Mouse (Mus musculus) small intestine, adult 2 months (tissue): ENCODE measurements at regions not wholly inside any gene's neighbourhood (a gene's known extent, or its start where the extent isn't known, plus 50 kb on each side); places are given as distances from the start of the nearest gene placed in this dataset.

Experiments used
- H3K27ac ChIP-seq: fragments of 200-500 bp; 2 replicates; pipeline ENCODE4 v1.5.1; 2012; ENCODE audit warnings: low read depth, low read length, control low read depth, inconsistent platforms; ENCODE audit not compliant: insufficient read depth
- H3K27me3 ChIP-seq: fragments of 200-500 bp; 2 replicates; pipeline ENCODE4 v1.6.1; 2012; ENCODE audit warnings: mild to moderate bottlenecking, moderate library complexity, low read length, inconsistent platforms; ENCODE audit not compliant: control insufficient read depth, insufficient read depth
- H3K36me3 ChIP-seq: fragments of 200-500 bp; 2 replicates; pipeline ENCODE4 v1.6.1; 2012; ENCODE audit warnings: mild to moderate bottlenecking, low read length, control low read depth, inconsistent platforms; ENCODE audit not compliant: control insufficient read depth, insufficient read depth
- H3K4me1 ChIP-seq: fragments of 200-500 bp; 2 replicates; pipeline ENCODE4 v1.6.1; 2012; ENCODE audit warnings: low read length, inconsistent platforms, mixed read lengths; ENCODE audit not compliant: control insufficient read depth, insufficient read depth, insufficient read length
- H3K4me3 ChIP-seq: fragments of 200-500 bp; 2 replicates; pipeline ENCODE4 v1.5.1; 2012; ENCODE audit warnings: low read depth, mild to moderate bottlenecking, control low read depth, inconsistent platforms, low read length, moderate library complexity
- CTCF ChIP-seq: fragments of 200-500 bp; IDR thresholded peaks from 2 replicates; pipeline ENCODE4 v1.5.1; 2012; ENCODE audit warnings: low read depth, mild to moderate bottlenecking, control low read depth, inconsistent platforms, low read length, moderate library complexity, mixed read lengths; ENCODE audit not compliant: insufficient replicate concordance, insufficient read length; ENCODE audit errors: extremely low read depth
- POLR2A ChIP-seq: fragments of 200-500 bp; IDR thresholded peaks from 2 replicates; pipeline ENCODE4 v1.6.1; 2012; ENCODE audit warnings: low read depth, mild to moderate bottlenecking, control low read depth, inconsistent platforms, low read length, moderate library complexity
- WGBS: fragments of 180-500 bp; shearing (Covaris S2); methylation state at CpG from one replicate; pipeline ENCODE4 v1.1.7; 2018; 5-methylcytosine and 5-hydroxymethylcytosine counted together

DNA sequence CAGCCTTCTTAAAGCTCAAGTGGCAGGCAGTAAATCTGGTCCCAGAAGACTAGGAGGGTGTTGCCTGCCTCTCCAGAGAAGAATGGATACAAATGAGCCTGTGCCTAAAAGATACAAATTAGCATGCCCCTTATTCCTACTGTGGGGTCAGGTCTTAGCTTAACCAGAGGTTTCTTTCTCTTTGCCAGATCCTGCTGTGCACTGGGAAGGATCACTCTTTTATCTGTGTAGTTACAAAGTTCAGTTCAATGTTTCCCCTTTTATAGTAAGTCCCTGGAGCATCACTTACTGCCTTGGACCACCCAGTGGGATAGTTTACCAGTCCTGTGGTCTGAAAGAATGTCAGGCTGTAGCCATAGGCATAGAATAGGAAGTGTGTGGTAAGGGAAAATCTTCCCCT lies 181.1 kb downstream of the Tmem132e start:
- Histone ChIP-seq H3K4me3 (no peak overlapping the region), H3K4me1 (no peaks in the 10 kb centered on the region), H3K36me3 (no peaks in the 10 kb centered on the region), H3K27ac (no peak overlapping the region), H3K27me3 (no peaks in the 10 kb centered on the region)
- TF ChIP-seq POLR2A (no peak), CTCF (no peak)

DNA sequence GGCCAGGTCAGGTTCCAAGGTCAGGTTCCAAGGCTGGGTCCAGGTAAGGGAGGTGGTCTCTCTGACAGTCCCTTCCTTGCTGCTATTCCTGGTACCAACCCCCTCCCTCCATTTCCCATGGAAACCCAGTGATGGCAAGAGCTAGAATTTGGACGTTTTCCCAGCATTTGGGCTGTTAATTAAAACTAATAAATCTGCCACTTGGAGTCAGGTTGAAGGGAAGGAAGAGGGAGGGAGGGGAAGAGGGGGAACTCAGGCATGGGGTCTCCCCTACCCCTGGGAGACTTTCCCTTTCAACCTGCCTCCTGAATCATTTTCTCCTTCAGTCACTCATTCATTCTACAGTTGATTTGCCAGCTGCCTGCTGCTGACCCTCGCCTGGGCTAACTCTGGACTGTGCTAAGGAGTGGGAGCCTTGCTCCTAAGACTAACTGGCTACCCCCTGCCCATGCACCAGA lies 179.5 kb downstream of the Tmem132e start:
- Histone ChIP-seq H3K4me1 (no peaks in the 10 kb centered on the region), H3K27ac (no peak overlapping the region), H3K4me3 (no peak overlapping the region), H3K36me3 (no peaks in the 10 kb centered on the region), H3K27me3 (no peaks in the 10 kb centered on the region)
- TF ChIP-seq POLR2A (no peak), CTCF (no peak)
- 39% methylated on average over 2 of the region's 2 CpGs for WGBS

DNA sequence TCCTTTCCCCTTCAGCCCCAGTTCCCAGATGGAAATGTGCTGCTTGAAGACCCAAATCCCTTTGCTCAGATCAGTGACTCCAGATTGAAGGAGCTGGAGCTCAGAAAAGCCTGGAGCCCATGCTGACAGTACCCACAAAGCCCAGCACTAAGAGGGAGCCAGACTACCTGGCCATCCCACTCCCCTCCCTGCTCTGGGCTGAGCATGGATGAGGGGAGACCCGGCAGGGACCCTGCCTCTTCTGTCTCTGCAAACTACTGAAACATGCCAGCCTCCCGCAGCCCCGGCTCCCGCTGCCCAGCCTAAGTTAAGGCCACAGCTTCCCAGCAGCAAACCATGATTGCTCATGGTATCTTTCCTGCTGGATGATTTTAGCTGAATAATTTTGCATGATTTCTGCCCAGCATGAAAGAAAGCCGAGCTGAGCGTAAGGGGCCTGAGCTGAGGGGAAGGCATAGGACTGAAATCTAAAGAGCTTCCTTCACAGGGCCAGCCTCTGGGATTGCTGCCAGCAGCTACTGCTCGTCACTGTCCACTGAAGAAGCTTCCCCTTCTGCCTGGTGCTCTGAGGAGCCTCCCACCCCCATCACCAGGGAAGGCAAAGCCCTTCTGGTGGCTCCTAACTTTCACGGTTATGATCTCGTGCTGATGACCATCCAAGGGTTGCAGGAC lies 178.4 kb downstream of the Tmem132e start:
- WGBS, result 61% methylated on average over 9 of the region's 9 CpGs
- no peaks in the 10 kb centered on the region for H3K36me3 ChIP-seq
- no peaks in the 10 kb centered on the region for H3K27me3 ChIP-seq
- no peak overlapping the region for H3K27ac ChIP-seq
- H3K4me3 ChIP-seq, result no peak overlapping the region
- TF ChIP-seq CTCF (no peak), POLR2A (no peak)
- no peaks in the 10 kb centered on the region for H3K4me1 ChIP-seq

DNA sequence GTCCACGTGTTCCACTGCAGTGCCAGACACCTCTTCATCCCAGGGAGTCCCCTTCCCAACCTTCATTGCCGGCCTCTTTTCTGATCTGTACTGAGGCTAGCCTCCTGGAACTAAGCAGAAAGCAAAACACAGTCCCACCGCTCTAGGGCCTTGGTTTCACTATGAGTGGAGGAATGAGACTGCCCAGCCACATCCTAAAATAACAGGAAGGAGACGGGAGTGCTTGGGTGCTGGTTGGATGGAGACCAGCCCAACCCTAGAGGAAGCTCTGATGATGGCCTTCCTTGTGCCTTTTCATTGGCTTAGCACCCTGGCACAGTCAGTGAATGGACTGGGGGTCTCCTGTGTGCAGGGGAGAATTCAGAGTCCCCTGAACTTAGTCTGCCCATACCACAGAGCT lies 177.4 kb downstream of the Tmem132e start:
- 62% methylated on average over 4 of the region's 4 CpGs for WGBS
- Histone ChIP-seq H3K27ac (no peak overlapping the region), H3K4me1 (no peaks in the 10 kb centered on the region), H3K4me3 (no peak overlapping the region), H3K27me3 (no peaks in the 10 kb centered on the region), H3K36me3 (no peaks in the 10 kb centered on the region)
- TF ChIP-seq CTCF (no peak), POLR2A (no peak)

DNA sequence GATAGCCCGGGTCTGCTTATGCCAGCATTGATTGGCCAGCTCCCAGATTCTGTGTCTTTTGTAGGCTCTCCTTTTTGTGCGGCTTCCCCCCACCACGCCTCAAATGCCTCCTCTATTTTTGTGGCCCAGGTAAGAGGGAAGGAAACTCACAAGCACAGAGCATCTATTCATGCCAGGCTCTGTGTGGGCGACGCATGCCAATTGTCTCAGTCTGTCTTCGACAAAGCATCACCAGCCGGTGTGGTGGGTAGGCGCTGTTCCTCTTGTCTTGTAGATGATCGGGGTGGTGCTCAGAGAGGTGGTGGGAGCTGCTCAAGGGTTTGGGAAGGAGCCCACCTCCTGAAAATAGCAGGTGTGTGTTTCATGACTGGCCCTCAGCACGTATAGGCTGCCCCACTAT lies 175.5 kb downstream of the Tmem132e start:
- TF ChIP-seq CTCF (no peak), POLR2A (no peak)
- Histone ChIP-seq H3K4me3 (no peak overlapping the region), H3K27ac (no peak overlapping the region), H3K4me1 (no peaks in the 10 kb centered on the region), H3K36me3 (no peaks in the 10 kb centered on the region), H3K27me3 (no peaks in the 10 kb centered on the region)
- 55% methylated on average over 10 of the region's 10 CpGs for whole genome bisulfite sequencing

DNA sequence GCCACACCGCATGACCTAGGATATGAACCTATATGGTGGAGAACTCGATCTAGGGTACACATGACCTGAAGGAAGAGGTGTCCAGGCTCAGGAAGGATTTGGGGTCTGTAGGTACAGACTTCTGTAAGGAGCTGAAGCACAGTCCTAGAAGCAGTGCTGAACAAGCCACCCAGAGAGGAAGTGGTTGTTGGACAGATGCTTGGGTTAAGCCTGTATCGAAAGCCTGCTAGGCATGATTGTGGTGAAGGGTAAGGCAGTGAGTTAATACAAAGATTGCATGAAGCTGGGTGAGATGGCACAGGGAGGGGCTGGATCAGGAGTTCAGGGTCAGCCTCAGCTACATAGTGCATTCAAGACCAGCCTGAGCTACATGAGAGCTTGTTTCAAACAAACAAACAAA lies 153.3 kb downstream of the Tmem132e start:
- H3K27me3 ChIP-seq, result no peaks in the 10 kb centered on the region
- H3K4me3 ChIP-seq, result no peak overlapping the region
- WGBS, result 86% methylated on average over 3 of the region's 3 CpGs
- TF ChIP-seq CTCF, result no peak
- no peak for TF ChIP-seq POLR2A
- H3K36me3 ChIP-seq, result no peaks in the 10 kb centered on the region
- no peak overlapping the region for H3K27ac ChIP-seq
- H3K4me1 ChIP-seq, result no peaks in the 10 kb centered on the region; the same call in 1 of the 2 replicates

DNA sequence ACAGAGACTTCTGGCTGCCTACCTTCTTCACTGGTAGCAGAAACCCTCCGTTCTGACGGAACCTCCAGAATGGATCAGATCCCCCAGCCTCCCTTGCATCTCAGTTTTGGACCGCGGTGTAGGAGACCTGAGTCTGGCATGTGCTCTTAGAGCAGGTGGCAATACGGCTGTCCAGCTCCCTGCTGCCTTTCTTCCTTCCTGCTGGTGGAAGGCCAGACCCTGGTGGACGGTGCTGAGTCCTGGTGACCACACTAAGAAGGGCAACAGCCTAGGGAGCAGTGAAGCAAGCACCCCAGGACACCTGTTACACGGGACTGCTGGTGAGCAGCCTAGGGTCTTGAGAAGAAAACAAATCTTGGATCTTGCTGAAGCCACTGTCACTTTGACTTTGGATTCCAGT lies 152.7 kb downstream of the Tmem132e start:
- H3K4me1 ChIP-seq, result no peaks in the 10 kb centered on the region; the same call in 1 of the 2 replicates
- no peaks in the 10 kb centered on the region for H3K36me3 ChIP-seq
- TF ChIP-seq CTCF (no peak), POLR2A (no peak)
- WGBS, result 67% methylated on average over 7 of the region's 7 CpGs
- no peak overlapping the region for H3K4me3 ChIP-seq
- no peak overlapping the region for H3K27ac ChIP-seq
- no peaks in the 10 kb centered on the region for H3K27me3 ChIP-seq
